Mouse (Mus musculus): ENCODE results near the gene Hdac5. TPM values are rescaled to one million over a fixed set of nuclear protein-coding genes. Genes with fewer than 3 reads are reported as not detected.
A peak's percentile ranks its signal among the peaks of the same experiment; 100 is the strongest.

Gene Hdac5
- polyA plus RNA-seq, 1 experiment from 2014 or later: 104 TPM

GRCm38 (mm10) chr11:102257514-102257913 is 27.5 kb upstream of the Hdac5 start:
- Histone ChIP-seq H3K27me3 (replicated peaks) (no peaks in the 10 kb centered on the region), H3K9me3 (no peaks in the 10 kb centered on the region), H3K4me3 (no peak overlapping the region), H3K36me3 (peaks cover 21% of the 10 kb centered on the region), H3K4me1 (peaks cover 4% of the 10 kb centered on the region), H3K27ac (no peak overlapping the region), H3K4me2 (replicated peaks) (no peak overlapping the region), H3K9ac (no peak overlapping the region)
- no peak for ATAC-seq (ENCODE audit: low FRiP score, low read depth)
- 43% methylated on average over 9 of the region's 9 CpGs for WGBS

GRCm38 (mm10) chr11:102249351-102250090 is 19.6 kb upstream of the Hdac5 start:
- peak overlapping the region; percentile 92 for H3K4me2 ChIP-seq (replicated peaks)
- peaks cover 4% of the 10 kb centered on the region for H3K36me3 ChIP-seq
- H3K4me1 ChIP-seq: peaks cover 25% of the 10 kb centered on the region
- no peak overlapping the region for H3K27ac ChIP-seq
- no peak for ATAC-seq (ENCODE audit: low FRiP score, low read depth)
- no peaks in the 10 kb centered on the region for H3K9me3 ChIP-seq
- 15% methylated on average over 9 of the region's 9 CpGs for WGBS
- peak overlapping the region; percentile 56; the same call in 1 of the 2 replicates for H3K9ac ChIP-seq
- peak overlapping the region; percentile 58 for H3K4me3 ChIP-seq
- H3K27me3 ChIP-seq (replicated peaks): no peaks in the 10 kb centered on the region

DNA sequence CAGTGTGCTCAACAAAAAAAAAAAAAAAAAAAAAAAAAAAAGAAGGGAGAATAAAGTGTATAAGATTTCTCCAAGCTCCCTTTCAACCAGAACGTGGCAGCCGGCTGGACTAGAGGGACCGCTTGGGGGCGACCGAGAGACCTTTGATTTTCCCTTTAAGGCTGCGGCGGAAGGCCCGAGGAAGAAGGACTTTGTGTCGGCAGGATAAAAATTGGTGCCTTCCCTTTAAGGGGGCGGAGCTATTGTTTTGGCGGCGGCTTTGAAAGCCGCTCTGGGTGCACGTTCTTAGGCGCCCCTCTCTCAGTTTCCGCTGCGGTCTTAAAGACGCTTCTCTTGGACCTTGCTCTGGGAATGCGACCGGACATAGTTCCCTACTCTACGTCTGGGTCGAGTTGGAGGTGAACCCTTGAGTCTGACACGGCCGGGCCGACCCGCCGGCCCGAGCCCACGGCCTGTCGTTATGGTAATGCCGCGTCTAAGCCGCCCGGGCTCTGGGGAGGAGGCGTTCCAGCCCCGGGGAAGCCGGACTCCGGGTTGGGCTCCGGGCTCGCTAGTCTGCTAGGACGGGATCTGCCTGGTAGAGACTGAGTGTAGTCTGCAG is 18.8 kb upstream of the Hdac5 start, which contains the start of gene BC030867:
Gene BC030867, plus strand, starts transcription at position 253 of the 601 bp plus-strand sequence.
- Histone ChIP-seq H3K27ac (no peak within 1 kb of the TSS), H3K9ac (peak within 1 kb of the TSS; percentile 56; the same call in 1 of the 2 replicates), H3K36me3 (peaks cover 4% of the 10 kb centered on the region), H3K9me3 (no peaks in the 10 kb centered on the region), H3K27me3 (replicated peaks) (no peaks in the 10 kb centered on the region), H3K4me2 (replicated peaks) (peak within 1 kb of the TSS; percentile 92), H3K4me1 (peaks cover 27% of the 10 kb centered on the region), H3K4me3 (peak within 1 kb of the TSS; percentile 58)
- no peak; the same call in 1 of the 2 replicates for ATAC-seq (ENCODE audit: low FRiP score, low read depth)
- WGBS: under 1% methylated on average over 41 of the region's 41 CpGs

- WGBS: 90% methylated on average over 4 of the region's 4 CpGs
- no peak overlapping the region for H3K4me2 ChIP-seq (replicated peaks)
These were observed 16.9 kb upstream of the Hdac5 start for GRCm38 (mm10) chr11:102246871-102247270.

GRCm38 (mm10) chr11:102246273-102246635 is 16.3 kb upstream of the Hdac5 start:
- H3K4me3 ChIP-seq: no peak overlapping the region
- no peak for ATAC-seq (ENCODE audit: low FRiP score, low read depth)
- WGBS: 85% methylated on average over 6 of the region's 6 CpGs
- no peak overlapping the region for H3K4me2 ChIP-seq (replicated peaks)
- H3K36me3 ChIP-seq: peaks cover 4% of the 10 kb centered on the region; the same call in 1 of the 2 replicates
- H3K27me3 ChIP-seq (replicated peaks): no peaks in the 10 kb centered on the region
- no peak overlapping the region for H3K9ac ChIP-seq
- peaks cover 27% of the 10 kb centered on the region for H3K4me1 ChIP-seq
- H3K9me3 ChIP-seq: no peaks in the 10 kb centered on the region
- no peak overlapping the region for H3K27ac ChIP-seq

More at GRCm38 (mm10) chr11:102246871-102247270, 16.9 kb upstream of the Hdac5 start:
- no peaks in the 10 kb centered on the region for H3K9me3 ChIP-seq
- no peak overlapping the region for H3K27ac ChIP-seq
- H3K4me1 ChIP-seq: peaks cover 27% of the 10 kb centered on the region
- peaks cover 4% of the 10 kb centered on the region; the same call in 1 of the 2 replicates for H3K36me3 ChIP-seq
- no peak for ATAC-seq (ENCODE audit: low FRiP score, low read depth)
- H3K9ac ChIP-seq: no peak overlapping the region
- H3K27me3 ChIP-seq (replicated peaks): no peaks in the 10 kb centered on the region
- no peak overlapping the region for H3K4me3 ChIP-seq

DNA sequence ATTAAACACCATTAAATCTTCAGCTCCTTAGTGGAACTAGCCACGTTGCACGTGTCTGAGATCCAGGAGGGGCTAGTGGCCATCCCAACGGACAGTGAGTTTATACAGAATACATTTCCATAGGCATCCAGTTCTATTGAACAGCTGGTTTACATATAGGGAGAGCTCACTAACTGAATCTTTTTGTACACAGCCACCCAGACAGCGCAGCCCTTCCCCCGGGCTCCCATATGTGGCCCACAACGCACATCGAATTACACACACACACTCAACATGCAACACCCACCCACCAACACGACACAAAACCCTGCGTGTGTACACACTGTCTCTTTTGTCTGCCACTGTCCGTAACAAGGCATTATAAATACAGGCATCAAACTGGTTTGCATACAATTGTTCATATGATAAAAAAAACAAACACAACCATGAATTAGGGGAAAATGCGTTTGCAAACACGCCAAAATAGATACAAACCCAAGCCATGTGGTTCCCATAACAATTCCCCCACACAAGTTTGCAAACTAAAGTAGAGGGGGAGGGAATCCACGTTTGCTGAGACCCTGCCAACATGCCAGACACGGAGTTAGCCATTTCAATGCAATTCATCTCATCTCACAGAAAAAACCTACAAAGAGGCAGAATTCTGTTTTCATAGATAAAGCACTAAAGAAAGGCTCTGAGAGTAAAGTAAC is 15.8 kb upstream of the Hdac5 start:
- H3K4me2 ChIP-seq (replicated peaks): peak overlapping the region; percentile 65
- H3K27ac ChIP-seq: no peak overlapping the region
- no peak overlapping the region; the same call in 1 of the 2 replicates for H3K4me3 ChIP-seq
- H3K4me1 ChIP-seq: peaks cover 27% of the 10 kb centered on the region
- no peak for ATAC-seq (ENCODE audit: low FRiP score, low read depth)
- H3K36me3 ChIP-seq: no peaks in the 10 kb centered on the region
- H3K9me3 ChIP-seq: no peaks in the 10 kb centered on the region
- peak overlapping the region; percentile 55 for H3K9ac ChIP-seq
- H3K27me3 ChIP-seq (replicated peaks): no peaks in the 10 kb centered on the region
- WGBS: 52% methylated on average over 14 of the region's 14 CpGs

DNA sequence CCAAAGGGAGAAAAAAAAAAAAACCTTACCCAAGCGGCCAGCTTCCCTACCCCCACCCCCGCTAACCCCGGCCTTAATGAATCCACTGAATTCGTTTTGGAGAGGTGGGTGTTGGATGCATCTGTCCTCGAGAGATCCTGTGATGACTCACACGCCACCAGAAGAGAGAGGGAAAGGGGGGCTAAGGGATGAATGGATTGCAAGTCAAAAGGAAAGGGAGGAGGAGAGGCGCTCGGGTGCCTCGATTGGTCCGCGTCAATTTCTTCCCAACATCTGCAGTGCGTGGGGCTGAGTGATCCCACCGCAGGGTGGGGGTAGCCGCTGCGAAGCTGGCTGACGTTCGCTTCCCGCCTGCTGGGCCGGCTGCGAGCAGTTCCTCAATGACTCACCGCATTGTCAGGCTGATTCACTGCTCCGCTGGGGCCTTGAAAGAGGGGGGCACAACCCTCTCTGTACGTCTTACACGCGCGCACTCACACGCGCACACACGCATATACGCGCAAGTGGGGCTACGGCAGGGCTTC is 15.0 kb upstream of the Hdac5 start:
- 1% methylated on average over 32 of the region's 32 CpGs for WGBS
- ATAC-seq (ENCODE audit: low FRiP score, low read depth): peak; percentile 67
- no peaks in the 10 kb centered on the region for H3K9me3 ChIP-seq

GRCm38 (mm10) chr11:102241874-102242273 is 11.9 kb upstream of the Hdac5 start:
- H3K4me3 ChIP-seq: no peak overlapping the region
- no peak overlapping the region for H3K27ac ChIP-seq
- peaks cover 17% of the 10 kb centered on the region; the same call in 1 of the 2 replicates for H3K4me1 ChIP-seq
- no peaks in the 10 kb centered on the region for H3K27me3 ChIP-seq (replicated peaks)
- H3K36me3 ChIP-seq: no peaks in the 10 kb centered on the region
- no peak overlapping the region for H3K9ac ChIP-seq
- WGBS: 55% methylated on average over 5 of the region's 5 CpGs
- H3K4me2 ChIP-seq (replicated peaks): no peak overlapping the region
- no peaks in the 10 kb centered on the region for H3K9me3 ChIP-seq
- no peak for ATAC-seq (ENCODE audit: low FRiP score, low read depth)

More for the DNA sequence above, 15.0 kb upstream of the Hdac5 start:
- H3K36me3 ChIP-seq: no peaks in the 10 kb centered on the region
- H3K9ac ChIP-seq: peak overlapping the region; percentile 55
- peak overlapping the region; percentile 39; the same call in 1 of the 2 replicates for H3K27ac ChIP-seq
- peaks cover 27% of the 10 kb centered on the region for H3K4me1 ChIP-seq
- H3K27me3 ChIP-seq (replicated peaks): no peaks in the 10 kb centered on the region
- peak overlapping the region; percentile 65 for H3K4me2 ChIP-seq (replicated peaks)
- peak overlapping the region; percentile 34 for H3K4me3 ChIP-seq

- Histone ChIP-seq H3K27ac (no peak overlapping the region), H3K9me3 (no peaks in the 10 kb centered on the region), H3K4me2 (replicated peaks) (no peak overlapping the region), H3K4me1 (peaks cover 17% of the 10 kb centered on the region; the same call in 1 of the 2 replicates), H3K9ac (no peak overlapping the region), H3K4me3 (no peak overlapping the region), H3K36me3 (no peaks in the 10 kb centered on the region), H3K27me3 (replicated peaks) (no peaks in the 10 kb centered on the region)
- no peak for ATAC-seq (ENCODE audit: low FRiP score, low read depth)
- WGBS: 85% methylated on average over 5 of the region's 5 CpGs
These were observed 11.3 kb upstream of the Hdac5 start for GRCm38 (mm10) chr11:102241246-102241645.

DNA sequence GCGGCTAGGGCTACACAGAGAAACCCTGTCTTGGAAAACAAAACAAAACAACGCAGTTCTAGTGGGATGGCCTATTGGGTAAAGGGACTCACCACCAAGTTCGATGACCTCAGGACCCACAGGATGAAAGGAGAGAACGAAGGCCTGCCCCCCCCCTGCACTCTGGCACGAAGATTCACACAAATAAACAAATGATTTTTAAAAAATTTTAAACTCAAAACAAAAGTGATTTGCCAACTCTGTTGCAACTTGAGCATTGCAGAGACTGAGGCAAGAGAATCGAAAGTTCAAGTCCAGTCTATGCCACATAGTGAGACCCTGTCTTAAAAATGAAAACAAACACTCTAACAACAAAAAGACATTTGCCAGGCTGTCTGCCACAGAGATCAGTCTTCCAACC is 10.7 kb upstream of the Hdac5 start:
- WGBS: 85% methylated on average over 6 of the region's 6 CpGs

GRCm38 (mm10) chr11:102236022-102236421 is 6.1 kb upstream of the Hdac5 start:
- WGBS: 74% methylated on average over 2 of the region's 2 CpGs
- ATAC-seq (ENCODE audit: low FRiP score, low read depth): no peak
- no peak overlapping the region for H3K27ac ChIP-seq

More for the DNA sequence above, 10.7 kb upstream of the Hdac5 start:
- Histone ChIP-seq H3K4me2 (replicated peaks) (no peak overlapping the region), H3K27me3 (replicated peaks) (no peaks in the 10 kb centered on the region), H3K4me1 (peaks cover 13% of the 10 kb centered on the region; the same call in 1 of the 2 replicates), H3K9me3 (no peaks in the 10 kb centered on the region), H3K27ac (no peak overlapping the region), H3K36me3 (no peaks in the 10 kb centered on the region), H3K9ac (no peak overlapping the region), H3K4me3 (no peak overlapping the region)
- ATAC-seq (ENCODE audit: low FRiP score, low read depth): no peak

More at GRCm38 (mm10) chr11:102236022-102236421, 6.1 kb upstream of the Hdac5 start:
- Histone ChIP-seq H3K36me3 (no peaks in the 10 kb centered on the region), H3K9me3 (no peaks in the 10 kb centered on the region), H3K4me1 (no peaks in the 10 kb centered on the region), H3K27me3 (replicated peaks) (no peaks in the 10 kb centered on the region), H3K4me3 (no peak overlapping the region), H3K4me2 (replicated peaks) (no peak overlapping the region), H3K9ac (no peak overlapping the region)
